Mouse (Mus musculus): Measurements from ENCODE around the gene Pip4k2b.

DNA sequence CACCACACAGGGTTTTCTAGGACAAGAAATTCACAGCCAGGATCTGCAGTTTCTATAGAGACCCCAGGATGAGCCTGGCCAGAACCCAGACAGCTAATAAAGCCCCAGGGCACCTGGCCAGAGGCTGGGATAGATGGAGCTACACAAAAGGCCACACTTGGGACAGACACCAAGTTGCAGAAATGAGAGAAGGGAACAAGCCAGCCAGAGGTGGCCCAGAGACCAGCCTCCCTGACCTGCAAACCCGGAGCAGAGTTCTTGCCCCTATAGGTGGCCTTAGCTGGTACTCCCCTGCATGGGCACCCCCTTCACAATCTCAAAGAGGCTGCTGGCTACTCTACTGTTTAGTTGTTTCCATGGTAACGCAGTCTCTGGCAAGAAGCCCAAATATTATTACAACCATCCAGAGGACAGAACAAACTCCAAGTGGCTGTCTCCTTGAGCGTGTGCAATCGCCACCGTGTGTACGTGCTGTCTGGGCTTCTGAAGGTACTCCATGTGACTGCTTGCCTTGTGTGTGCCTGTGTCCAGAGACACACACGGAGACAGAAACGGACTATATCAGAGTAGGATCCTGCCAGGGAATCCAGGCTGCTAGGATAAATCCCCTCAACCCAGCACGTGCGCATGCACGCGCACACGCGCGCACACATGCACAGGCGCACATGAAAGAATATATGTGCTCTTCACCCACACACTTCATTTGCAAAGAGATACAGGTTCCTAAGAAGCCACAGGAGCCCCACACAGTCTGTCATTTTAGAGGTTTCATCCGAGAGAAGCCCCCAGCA lies 49.4 kb downstream of the Pip4k2b start:
- no peak for TF ChIP-seq E2F4 (IDR thresholded peaks at IDR 0.05; ENCODE audit: insufficient read depth)
- TF ChIP-seq POLR2A (IDR thresholded peaks at IDR 0.05; ENCODE audit: insufficient read length, low read depth): no peak
- TF ChIP-seq CEBPB (IDR thresholded peaks at IDR 0.05; ENCODE audit: insufficient read depth, poor library complexity, severe bottlenecking): no peak

Data from myocyte (in vitro differentiated cells).